Comparison of ENCODE assay signal across 8 mouse cellular contexts in genomic region chr12:91710876-91711275, GRCm38 (mm10).
DNase-seq lines count a peak whose midpoint lies in the region; ATAC-seq and TF ChIP-seq lines count a peak whose summit lies in the region.

No protein-coding gene starts in this region.

- WGBS in forebrain, embryonic 13.5 days = 39% methylated on average over 3 of the region's 3 CpGs
- WGBS in midbrain, embryonic 14.5 days = 33% methylated on average over 3 of the region's 3 CpGs
- 67% methylated on average over 3 of the region's 3 CpGs for WGBS in liver, embryonic 11.5 days
- WGBS in intestine, postnatal 0 days = 51% methylated on average over 3 of the region's 3 CpGs

- no peak overlapping the region for H3K4me3 ChIP-seq in forebrain, embryonic 13.5 days
- H3K4me3 ChIP-seq in midbrain, embryonic 14.5 days (replicated peaks; ENCODE audit: low read depth, low read length) = no peak overlapping the region
- no peak overlapping the region for H3K4me3 ChIP-seq in liver, embryonic 11.5 days (ENCODE audit: low read depth, low read length)
- H3K4me3 ChIP-seq in intestine, postnatal 0 days (ENCODE audit: low read depth, low read length) = no peak overlapping the region

- no peaks in the 10 kb centered on the region for H3K9me3 ChIP-seq in forebrain, embryonic 13.5 days (replicated peaks)
- H3K9me3 ChIP-seq in midbrain, embryonic 14.5 days (ENCODE audit: control insufficient read depth, low read length) = no peaks in the 10 kb centered on the region
- no peaks in the 10 kb centered on the region for H3K9me3 ChIP-seq in liver, embryonic 11.5 days (ENCODE audit: control insufficient read depth, low read length)
- H3K9me3 ChIP-seq in intestine, postnatal 0 days (ENCODE audit: control insufficient read depth) = no peaks in the 10 kb centered on the region

- H3K27me3 ChIP-seq in forebrain, embryonic 13.5 days = no peaks in the 10 kb centered on the region
- no peaks in the 10 kb centered on the region for H3K27me3 ChIP-seq in midbrain, embryonic 14.5 days (ENCODE audit: control insufficient read depth, insufficient read depth, low read length)
- no peaks in the 10 kb centered on the region for H3K27me3 ChIP-seq in liver, embryonic 11.5 days (replicated peaks; ENCODE audit: control insufficient read depth, insufficient read depth, low read length)
- H3K27me3 ChIP-seq in intestine, postnatal 0 days (replicated peaks; ENCODE audit: control insufficient read depth, insufficient read depth, low read length) = no peaks in the 10 kb centered on the region

- TF ChIP-seq CTCF in intestine, postnatal 0 days (IDR thresholded peaks at IDR 0.05; ENCODE audit: low read depth) = no peak

- peaks cover 25% of the 10 kb centered on the region for H3K4me1 ChIP-seq in forebrain, embryonic 13.5 days
- H3K4me1 ChIP-seq in midbrain, embryonic 14.5 days (ENCODE audit: control insufficient read depth, insufficient read depth, low read length) = no peaks in the 10 kb centered on the region
- peaks cover 2% of the 10 kb centered on the region; the same call in 1 of the 2 replicates for H3K4me1 ChIP-seq in liver, embryonic 11.5 days (replicated peaks; ENCODE audit: control insufficient read depth, insufficient read depth, low read length)
- H3K4me1 ChIP-seq in intestine, postnatal 0 days (replicated peaks; ENCODE audit: control insufficient read depth, insufficient read depth, low read length) = no peaks in the 10 kb centered on the region

- peak overlapping the region; percentile 49; the same call in 1 of the 2 replicates for H3K27ac ChIP-seq in forebrain, embryonic 13.5 days
- no peak overlapping the region for H3K27ac ChIP-seq in midbrain, embryonic 14.5 days (replicated peaks; ENCODE audit: low read depth, low read length)
- no peak overlapping the region for H3K27ac ChIP-seq in liver, embryonic 11.5 days (ENCODE audit: low read depth, low read length)
- H3K27ac ChIP-seq in intestine, postnatal 0 days (ENCODE audit: low read depth, low read length) = no peak overlapping the region

- no peak overlapping the region for H3K9ac ChIP-seq in forebrain, embryonic 13.5 days
- H3K9ac ChIP-seq in midbrain, embryonic 14.5 days (replicated peaks; ENCODE audit: low read length) = no peak overlapping the region
- no peak overlapping the region for H3K9ac ChIP-seq in liver, embryonic 11.5 days (ENCODE audit: low read depth, low read length)
- H3K9ac ChIP-seq in intestine, postnatal 0 days (ENCODE audit: low read depth, low read length) = no peak overlapping the region

- DNase-seq in 3T3-L1 (ENCODE audit: low read depth, low spot score) = peak; percentile 30
- peak; percentile 37 for DNase-seq in layer of hippocampus, adult 9-10 months (ENCODE audit: low spot score)
- peak; percentile 6 for DNase-seq in midbrain, embryonic 14.5 days
- DNase-seq in liver, embryonic 11.5 days (ENCODE audit: low spot score) = no peak
- no peak for DNase-seq in gastrocnemius, postnatal 10 days
- DNase-seq in lung, postnatal 10 days = no peak

- H3K4me2 ChIP-seq in forebrain, embryonic 13.5 days = no peak overlapping the region
- H3K4me2 ChIP-seq in midbrain, embryonic 14.5 days (ENCODE audit: low read length) = no peak overlapping the region
- H3K4me2 ChIP-seq in liver, embryonic 11.5 days = no peak overlapping the region
- H3K4me2 ChIP-seq in intestine, postnatal 0 days (replicated peaks; ENCODE audit: low read depth) = no peak overlapping the region

- peaks cover 5% of the 10 kb centered on the region; the same call in 1 of the 2 replicates for H3K36me3 ChIP-seq in forebrain, embryonic 13.5 days (ENCODE audit: poor library complexity, severe bottlenecking)
- no peaks in the 10 kb centered on the region for H3K36me3 ChIP-seq in midbrain, embryonic 14.5 days (ENCODE audit: control insufficient read depth, insufficient read depth, low read length)
- no peaks in the 10 kb centered on the region; the same call in 1 of the 2 replicates for H3K36me3 ChIP-seq in liver, embryonic 11.5 days (ENCODE audit: control insufficient read depth, insufficient read depth, low read length)
- H3K36me3 ChIP-seq in intestine, postnatal 0 days (ENCODE audit: control insufficient read depth, insufficient read depth) = no peaks in the 10 kb centered on the region

- ATAC-seq in forebrain, embryonic 13.5 days = peak; percentile 78
- no peak for ATAC-seq in midbrain, embryonic 14.5 days (ENCODE audit: low FRiP score, low TSS enrichment)
- no peak for ATAC-seq in liver, embryonic 11.5 days (replicated peaks; ENCODE audit: low FRiP score)
- no peak for ATAC-seq in intestine, postnatal 0 days

Comparison
In these comparisons a context has a peak if more than half of its experiments do, and no peak if none do; other contexts are left out.
1. DNase-seq: peak in 3T3-L1 (single experiment), layer of hippocampus, adult 9-10 months (single experiment) and midbrain, embryonic 14.5 days (single experiment); none in liver, embryonic 11.5 days (single experiment), gastrocnemius, postnatal 10 days (single experiment) and lung, postnatal 10 days (single experiment).